Mouse (Mus musculus) heart, postnatal 36 days (tissue): ENCODE measurements at regions not wholly inside any gene's neighbourhood (a gene's known extent, or its start where the extent isn't known, plus 50 kb on each side); places are given as distances from the start of the nearest gene placed in this dataset.
A peak's percentile ranks its signal among the peaks of the same experiment; 100 is the strongest.

Experiments used
- DNase-seq, 2 experiments: peaks; one replicate each; pipeline ENCODE4 v3.0.0; 2021 to 2022
- intact Hi-C: fragments of 180-260 bp; cut with DNase I; formaldehyde crosslinking; loops from one replicate; pipeline ENCODE4 v1.15.1; 2025

- intact Hi-C loops, result loop anchor here (10.0 kb wide), 1 partner anchor 506 kb away; no protein-coding TSS in a partner anchor
Measured at GRCm38 (mm10) chr2:160068772-160069171, 265.2 kb downstream of the Gm826 start.

GRCm38 (mm10) chr2:160067904-160068303 lies 266.1 kb downstream of the Gm826 start:
- intact Hi-C loops, result loop anchor here (2.0 to 10.0 kb wide), 2 partner anchors 299 to 507 kb away; partner anchors contain the start of gene Mafb
- no peak for DNase-seq

More at GRCm38 (mm10) chr2:160068772-160069171, 265.2 kb downstream of the Gm826 start:
- DNase-seq, result no peak

- intact Hi-C loops, result loop anchor here (2.0 to 10.0 kb wide), 2 partner anchors 300 to 508 kb away; partner anchors contain the start of gene Mafb
- DNase-seq, result peak; percentile 60 to 67
Measured at GRCm38 (mm10) chr2:160066491-160067303, 267.3 kb downstream of the Gm826 start.

GRCm38 (mm10) chr2:160062148-160062937 lies 271.6 kb downstream of the Gm826 start:
- intact Hi-C loops, result loop anchor here (10.0 kb wide), 1 partner anchor 512 kb away; no protein-coding TSS in a partner anchor
- no peak for DNase-seq

- no peak for DNase-seq
- intact Hi-C loops, result loop anchor here (2.0 to 10.0 kb wide), 2 partner anchors 309 to 515 kb away; no protein-coding TSS in a partner anchor
Measured at GRCm38 (mm10) chr2:160060091-160060490, 273.9 kb downstream of the Gm826 start.

- no peak for DNase-seq
- intact Hi-C loops, result no loop called here
Measured at GRCm38 (mm10) chr2:160057211-160057610, 276.8 kb downstream of the Gm826 start.

GRCm38 (mm10) chr2:160054411-160054810 lies 279.6 kb downstream of the Gm826 start:
- DNase-seq, result no peak
- intact Hi-C loops, result no loop called here

- DNase-seq, result no peak
- intact Hi-C loops, result no loop called here
Measured at GRCm38 (mm10) chr2:160048286-160048685, 285.7 kb downstream of the Gm826 start.

- intact Hi-C loops, result no loop called here
- DNase-seq, result no peak
Measured at GRCm38 (mm10) chr2:160046881-160047543, 286.9 kb downstream of the Gm826 start.

GRCm38 (mm10) chr2:160044591-160044990 lies 289.4 kb downstream of the Gm826 start:
- DNase-seq, result no peak
- intact Hi-C loops, result no loop called here

GRCm38 (mm10) chr2:160044184-160044583 lies 289.8 kb downstream of the Gm826 start:
- peak in 1 of 2 experiments; percentile 24 for DNase-seq
- intact Hi-C loops, result no loop called here

GRCm38 (mm10) chr2:160029432-160029831 lies 304.5 kb downstream of the Gm826 start:
- intact Hi-C loops, result no loop called here
- no peak for DNase-seq

- intact Hi-C loops, result no loop called here
- DNase-seq, result no peak
Measured at GRCm38 (mm10) chr2:160028459-160028858, 305.5 kb downstream of the Gm826 start.

GRCm38 (mm10) chr2:160025911-160026310 lies 308.1 kb downstream of the Gm826 start:
- intact Hi-C loops, result no loop called here
- no peak for DNase-seq

GRCm38 (mm10) chr2:160021541-160021940 lies 312.4 kb downstream of the Gm826 start:
- intact Hi-C loops, result no loop called here
- DNase-seq, result peak; percentile 28

GRCm38 (mm10) chr2:160020876-160021275 lies 313.1 kb downstream of the Gm826 start:
- intact Hi-C loops, result no loop called here

GRCm38 (mm10) chr2:160017020-160017812 lies 316.7 kb downstream of the Gm826 start:
- no peak for DNase-seq
- intact Hi-C loops, result no loop called here

More at GRCm38 (mm10) chr2:160020876-160021275, 313.1 kb downstream of the Gm826 start:
- DNase-seq, result no peak

GRCm38 (mm10) chr2:160011421-160011820 lies 322.5 kb downstream of the Gm826 start:
- intact Hi-C loops, result no loop called here
- DNase-seq, result no peak

GRCm38 (mm10) chr2:160002695-160003094 lies 331.3 kb downstream of the Gm826 start:
- intact Hi-C loops, result loop anchor here (10.0 kb wide), 2 partner anchors 358 to 362 kb away; partner anchors contain the start of gene Mafb
- DNase-seq, result no peak

- intact Hi-C loops, result loop anchor here (10.0 kb wide), 2 partner anchors 356 to 364 kb away; partner anchors contain the start of gene Mafb
- no peak for DNase-seq
Measured at GRCm38 (mm10) chr2:160000449-160000848, 333.5 kb downstream of the Gm826 start.
